Mouse (Mus musculus) heart, adult 2 months (tissue): Measurements from ENCODE around the gene Ptprd.

Experiments used
- CTCF ChIP-seq: fragments of 200-600 bp; IDR thresholded peaks from 2 replicates; pipeline ENCODE4 v1.8.1; 2022; ENCODE audit warnings: antibody characterized with exemption, mild to moderate bottlenecking, moderate library complexity
- EP300 ChIP-seq: fragments of 200-500 bp; IDR thresholded peaks from 2 replicates; pipeline ENCODE4 v1.6.1; 2011; ENCODE audit warnings: low read depth, low read length, control low read depth; ENCODE audit not compliant: insufficient read depth
- POLR2A ChIP-seq: fragments of 200-500 bp; IDR thresholded peaks from 2 replicates; pipeline ENCODE4 v1.6.1; 2011; ENCODE audit warnings: mild to moderate bottlenecking, low read depth, low read length, control low read depth; ENCODE audit not compliant: insufficient read depth

- TF ChIP-seq EP300 (no peak), POLR2A (no peak), CTCF (no peak)
These were observed 2187.8 kb downstream of the Ptprd start for GRCm38 (mm10) chr4:76023756-76024501.
